Mouse (Mus musculus) cerebellum, adult 9-10 months (tissue): ENCODE data around the gene Ntf5.

Experiments used
- DNase-seq: peaks from one replicate; pipeline ENCODE4 v3.0.0; 2022

The Ntf5 gene

GRCm38 (mm10) chr7:45403532-45404261, 9.8 kb upstream of the Ntf5 start:
- DNase-seq: peak; percentile 51

- peak; percentile 65 for DNase-seq
These were observed 8.1 kb upstream of the Ntf5 start, which contains the start of gene Kcna7 for GRCm38 (mm10) chr7:45405091-45406075. Gene Kcna7 (plus strand): TSS chr7:45405653.

GRCm38 (mm10) chr7:45406157-45407156, 7.0 kb upstream of the Ntf5 start:
- no peak for DNase-seq

- no peak for DNase-seq
These were observed 5.7 kb upstream of the Ntf5 start for GRCm38 (mm10) chr7:45407836-45408235.

- DNase-seq: no peak
These were observed 5.1 kb upstream of the Ntf5 start for GRCm38 (mm10) chr7:45408351-45408750.

DNA sequence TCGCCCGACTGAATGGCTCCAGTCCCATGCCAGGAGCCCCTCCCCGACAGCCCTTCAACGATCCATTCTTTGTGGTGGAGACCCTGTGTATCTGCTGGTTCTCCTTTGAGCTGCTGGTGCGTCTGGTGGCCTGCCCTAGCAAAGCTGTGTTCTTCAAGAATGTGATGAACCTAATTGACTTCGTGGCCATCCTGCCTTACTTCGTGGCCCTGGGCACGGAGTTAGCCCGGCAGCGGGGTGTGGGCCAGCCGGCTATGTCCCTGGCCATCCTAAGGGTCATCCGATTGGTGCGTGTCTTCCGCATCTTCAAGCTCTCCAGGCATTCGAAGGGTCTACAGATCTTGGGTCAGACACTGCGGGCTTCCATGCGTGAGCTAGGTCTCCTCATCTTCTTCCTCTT, 4.5 kb upstream of the Ntf5 start:
- no peak for DNase-seq

GRCm38 (mm10) chr7:45409497-45410163, 3.9 kb upstream of the Ntf5 start:
- no peak for DNase-seq

DNA sequence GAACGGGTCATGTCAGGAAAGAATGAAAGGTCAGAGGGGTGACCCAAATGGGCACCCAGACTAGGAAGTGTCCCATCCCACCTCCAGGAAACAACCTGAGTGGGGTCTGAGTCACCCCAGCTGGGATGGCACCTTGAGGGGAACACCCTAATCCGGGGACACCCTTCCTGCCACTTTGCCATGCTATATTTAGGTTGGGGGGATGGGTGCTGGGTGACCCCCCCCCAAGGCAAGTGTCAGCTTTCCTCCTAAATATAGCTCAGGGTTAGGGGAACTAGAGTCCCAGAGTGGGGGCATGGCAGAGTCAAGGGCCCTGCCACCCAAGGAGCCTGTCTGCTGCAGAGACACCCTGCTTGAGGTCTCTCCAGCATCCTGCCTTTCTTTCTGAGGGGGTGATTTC, 1.1 kb upstream of the Ntf5 start:
- no peak for DNase-seq

- no peak for DNase-seq
These were observed 607 bp downstream of the Ntf5 start for GRCm38 (mm10) chr7:45413864-45414739.

DNA sequence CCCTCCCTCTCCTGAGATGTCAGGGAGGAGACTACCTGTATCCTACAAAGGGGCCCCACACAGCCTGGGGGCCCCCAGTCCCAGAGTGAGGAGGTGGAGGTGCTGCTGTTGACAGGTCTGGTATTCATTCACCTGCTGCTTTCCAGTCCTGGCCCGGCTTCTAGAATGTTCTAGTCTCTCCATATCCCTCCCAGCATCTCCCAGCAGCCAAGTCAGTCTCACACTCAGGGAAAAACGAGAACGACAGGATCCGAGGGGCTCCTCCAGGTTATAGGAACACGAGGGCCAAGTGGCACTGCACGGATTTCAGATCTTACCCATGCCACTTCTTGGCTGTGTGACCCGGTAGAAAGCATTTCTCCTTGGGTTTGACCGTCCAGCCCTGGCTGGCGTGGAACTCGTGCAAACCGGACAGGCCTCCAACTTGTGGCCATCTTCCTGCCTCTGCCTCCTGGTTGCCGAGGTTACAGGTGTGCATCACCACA, 1.3 kb downstream of the Ntf5 start:
- DNase-seq: no peak

GRCm38 (mm10) chr7:45415636-45416035, 2.1 kb downstream of the Ntf5 start:
- DNase-seq: no peak

DNA sequence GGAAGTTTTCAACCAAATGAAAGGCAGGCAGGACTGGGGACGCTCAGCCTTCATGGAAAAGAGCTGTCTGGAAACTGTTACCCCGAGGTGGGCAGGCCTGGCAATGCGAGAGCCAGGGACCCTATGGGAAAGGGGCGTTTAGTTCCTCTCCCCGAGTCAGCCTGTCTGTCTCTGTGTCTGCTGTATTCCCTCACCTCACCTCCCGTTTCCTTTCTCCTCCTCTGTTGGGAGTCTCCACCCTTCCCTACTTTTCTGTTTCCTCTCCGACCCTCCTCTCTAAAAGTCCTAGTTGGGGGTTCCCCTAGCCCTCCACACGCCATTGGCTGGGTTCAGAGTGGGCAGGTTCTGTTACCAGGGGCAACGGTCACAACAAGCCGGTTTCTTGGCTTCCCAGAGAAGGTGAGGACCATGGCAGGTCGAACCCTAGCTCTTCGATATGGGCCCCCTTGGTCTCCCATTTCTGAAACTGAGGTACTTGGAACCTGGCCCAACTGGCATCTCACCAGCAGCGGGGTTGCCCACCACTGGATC, 4.5 kb downstream of the Ntf5 start:
- DNase-seq: no peak

GRCm38 (mm10) chr7:45419859-45420614, 6.5 kb downstream of the Ntf5 start:
- no peak for DNase-seq

DNA sequence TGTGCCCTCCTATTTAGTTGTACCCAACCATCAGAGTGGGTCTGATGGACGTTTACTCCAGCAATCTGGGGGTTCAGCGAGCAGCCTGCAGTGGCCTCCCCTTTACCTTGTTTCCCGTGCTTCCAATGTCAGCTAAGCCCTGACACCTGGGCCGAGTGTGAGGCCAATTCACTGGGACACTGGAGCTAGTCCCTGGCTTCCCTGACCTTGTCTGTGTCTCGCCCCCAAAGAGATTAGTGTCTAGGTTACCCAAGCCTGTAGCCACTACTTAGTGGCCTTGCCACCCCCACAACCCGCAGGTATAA, 7.1 kb downstream of the Ntf5 start, which contains the start of gene Lhb:
TSS of gene Lhb (plus strand) at position 206 of the 305 bp plus-strand sequence.
- DNase-seq: no peak

- no peak for DNase-seq
These were observed 7.7 kb downstream of the Ntf5 start for GRCm38 (mm10) chr7:45421194-45421593.

DNA sequence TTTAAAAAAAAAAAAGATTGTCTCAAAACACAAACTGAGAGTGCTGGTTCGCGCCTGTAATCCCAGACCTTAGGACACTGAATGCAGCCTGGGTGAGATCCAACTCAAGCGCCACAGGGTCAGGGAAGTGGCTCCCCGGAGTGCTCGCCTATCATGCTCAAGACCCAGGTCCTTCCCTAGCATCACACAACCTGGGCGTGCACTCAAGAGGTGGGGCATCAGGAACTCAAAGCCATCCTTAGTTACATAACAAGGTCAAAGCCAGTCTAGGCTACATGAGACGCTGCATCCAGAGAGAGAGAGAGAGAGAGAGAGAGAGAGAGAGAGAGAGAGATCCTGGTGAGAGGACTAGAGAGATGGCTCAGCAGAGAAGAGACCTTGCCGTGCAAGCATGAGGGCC, 13.1 kb downstream of the Ntf5 start:
- DNase-seq: no peak

DNA sequence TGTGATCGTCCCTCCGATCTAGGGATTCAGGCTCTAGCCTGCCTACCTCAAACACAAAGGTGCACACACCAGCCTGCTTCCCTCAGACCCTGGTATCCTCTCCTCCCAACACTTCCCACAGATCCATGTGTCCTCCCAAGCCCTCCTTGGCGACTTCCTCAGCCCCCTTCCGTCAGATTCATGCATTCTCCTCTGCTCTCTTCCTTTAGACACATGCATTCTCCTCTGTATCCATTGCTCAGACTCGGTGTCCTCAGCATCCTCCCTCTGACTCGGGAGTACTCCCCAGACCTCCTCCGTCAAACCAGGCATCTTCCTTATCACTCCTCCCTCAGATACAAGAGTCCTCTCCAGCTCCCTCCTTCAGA, 20.3 kb downstream of the Ntf5 start:
- no peak for DNase-seq

- peak; percentile 100 for DNase-seq
These were observed 20.9 kb downstream of the Ntf5 start, which contains the start of gene Gys1 for GRCm38 (mm10) chr7:45434203-45435015. Gene Gys1 (plus strand): TSS chr7:45434844.

DNA sequence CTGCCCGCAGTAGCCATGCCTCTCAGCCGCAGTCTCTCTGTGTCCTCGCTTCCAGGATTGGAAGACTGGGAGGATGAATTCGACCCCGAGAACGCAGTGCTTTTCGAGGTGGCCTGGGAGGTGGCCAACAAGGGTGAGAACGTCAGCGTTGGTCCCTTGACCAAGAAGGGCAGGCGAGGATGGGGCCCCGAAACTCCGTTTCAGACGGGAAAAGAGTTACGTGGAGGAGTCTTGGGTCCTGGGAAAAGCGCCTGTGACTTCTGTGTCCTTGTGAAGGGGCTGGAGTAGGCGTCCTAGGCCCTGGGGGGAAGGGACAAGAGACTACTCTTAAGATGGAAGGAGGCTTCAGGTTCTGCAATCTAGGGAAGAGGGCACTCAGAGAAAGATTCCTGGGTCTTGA, 21.5 kb downstream of the Ntf5 start:
- DNase-seq: no peak
